Mouse (Mus musculus): ENCODE data around the gene Borcs6. TPM values are rescaled to one million over a fixed set of nuclear protein-coding genes. Genes with fewer than 3 reads are reported as not detected.

The Borcs6 gene
- polyA plus RNA-seq, 1 experiment from 2014 or later, result 9.2 TPM

DNA sequence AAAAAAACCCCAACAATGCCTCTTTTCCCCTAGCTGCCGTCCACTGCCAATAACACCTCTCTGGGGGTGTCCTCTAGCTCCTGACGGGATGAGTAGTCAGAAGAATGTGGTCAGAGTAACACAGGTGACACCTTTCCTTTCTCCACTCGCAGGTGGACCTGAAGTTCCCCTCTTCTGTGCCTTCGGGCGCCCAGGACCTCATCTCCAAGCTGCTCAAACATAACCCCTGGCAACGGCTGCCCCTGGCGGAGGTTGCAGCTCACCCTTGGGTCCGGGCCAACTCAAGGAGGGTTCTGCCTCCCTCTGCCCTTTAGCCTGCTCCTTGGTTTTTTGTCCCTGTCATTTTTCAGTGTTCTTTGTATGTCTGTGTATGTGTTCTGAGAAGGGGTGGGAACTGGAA lies 8.8 kb upstream of the Borcs6 start:
- ATAC-seq (ENCODE audit: insufficient number of reproducible peaks, insufficient read depth, low FRiP score, low TSS enrichment, low read depth), result no peak
- H3K4me1 ChIP-seq (replicated peaks), result peaks cover 25% of the 10 kb centered on the region
- H3K27me3 ChIP-seq, result no peaks in the 10 kb centered on the region
- no peaks in the 10 kb centered on the region for H3K9me3 ChIP-seq
- H3K4me2 ChIP-seq, result no peak overlapping the region
- H3K4me3 ChIP-seq (replicated peaks), result no peak overlapping the region
- H3K27ac ChIP-seq, result no peak overlapping the region
- 95% methylated on average over 8 of the region's 8 CpGs for WGBS
- no peak overlapping the region for H3K9ac ChIP-seq (replicated peaks)
- H3K36me3 ChIP-seq, result peaks cover 56% of the 10 kb centered on the region

DNA sequence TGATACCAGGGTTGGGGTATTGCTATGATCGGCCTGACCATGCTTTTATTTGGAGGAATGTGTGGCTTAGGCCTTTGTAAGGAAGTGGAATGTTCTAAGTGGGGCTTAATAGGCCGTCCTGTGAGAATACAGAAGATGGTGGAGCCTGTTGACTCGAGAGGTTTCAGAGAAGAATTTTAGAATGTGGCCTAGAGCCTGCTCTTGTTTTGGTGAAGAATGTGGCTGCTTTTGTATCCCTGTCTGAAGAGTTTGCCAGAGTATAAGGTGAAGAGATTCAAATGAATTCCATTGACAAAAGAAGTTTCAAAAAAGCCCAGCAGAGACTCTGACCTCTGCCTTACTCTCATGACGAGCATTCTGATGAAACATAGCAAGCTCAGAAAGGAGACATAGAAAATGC lies 7.7 kb upstream of the Borcs6 start:
- Histone ChIP-seq H3K4me1 (replicated peaks) (peaks cover 19% of the 10 kb centered on the region), H3K4me3 (replicated peaks) (no peak overlapping the region), H3K36me3 (peaks cover 56% of the 10 kb centered on the region), H3K4me2 (no peak overlapping the region), H3K27ac (no peak overlapping the region), H3K9ac (replicated peaks) (no peak overlapping the region), H3K27me3 (no peaks in the 10 kb centered on the region), H3K9me3 (no peaks in the 10 kb centered on the region)
- no peak for ATAC-seq (ENCODE audit: insufficient number of reproducible peaks, insufficient read depth, low FRiP score, low TSS enrichment, low read depth)
- 94% methylated on average over 4 of the region's 4 CpGs for WGBS

DNA sequence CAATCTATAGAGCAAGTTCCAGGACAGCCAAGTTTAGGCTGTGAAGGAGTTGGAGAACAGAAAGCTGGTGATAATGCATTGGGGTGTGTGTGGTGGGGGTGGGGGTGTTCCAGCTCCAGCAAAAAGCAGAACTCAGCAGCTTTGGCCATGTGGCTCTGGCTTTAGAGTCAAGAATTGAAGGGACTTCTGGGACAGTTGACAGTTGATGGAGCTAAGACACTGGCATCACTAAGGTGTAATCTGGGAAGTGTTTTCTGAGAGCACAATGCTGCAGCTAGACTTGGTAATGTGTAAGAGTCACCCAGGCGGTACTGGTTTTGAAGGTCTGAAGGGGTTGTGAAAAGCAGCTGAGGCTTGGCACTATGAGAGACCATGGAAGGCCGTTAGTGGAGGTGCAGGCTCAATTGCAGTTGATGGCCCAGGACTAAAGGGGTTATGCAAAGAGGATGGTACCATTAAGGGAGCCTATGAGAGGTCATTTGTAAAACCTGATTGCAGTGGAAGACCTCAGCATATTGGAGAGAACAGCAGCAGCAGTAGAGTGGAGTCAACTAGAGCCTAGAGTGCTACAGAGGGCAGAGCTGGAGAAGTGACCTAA lies 6.6 kb upstream of the Borcs6 start:
- Histone ChIP-seq H3K36me3 (peaks cover 50% of the 10 kb centered on the region), H3K9ac (replicated peaks) (no peak overlapping the region), H3K9me3 (no peaks in the 10 kb centered on the region), H3K4me2 (no peak overlapping the region), H3K27ac (no peak overlapping the region), H3K27me3 (no peaks in the 10 kb centered on the region), H3K4me1 (replicated peaks) (peaks cover 9% of the 10 kb centered on the region; the same call in 1 of the 2 replicates), H3K4me3 (replicated peaks) (no peak overlapping the region)
- WGBS, result 72% methylated on average over 2 of the region's 2 CpGs
- no peak for ATAC-seq (ENCODE audit: insufficient number of reproducible peaks, insufficient read depth, low FRiP score, low TSS enrichment, low read depth)

DNA sequence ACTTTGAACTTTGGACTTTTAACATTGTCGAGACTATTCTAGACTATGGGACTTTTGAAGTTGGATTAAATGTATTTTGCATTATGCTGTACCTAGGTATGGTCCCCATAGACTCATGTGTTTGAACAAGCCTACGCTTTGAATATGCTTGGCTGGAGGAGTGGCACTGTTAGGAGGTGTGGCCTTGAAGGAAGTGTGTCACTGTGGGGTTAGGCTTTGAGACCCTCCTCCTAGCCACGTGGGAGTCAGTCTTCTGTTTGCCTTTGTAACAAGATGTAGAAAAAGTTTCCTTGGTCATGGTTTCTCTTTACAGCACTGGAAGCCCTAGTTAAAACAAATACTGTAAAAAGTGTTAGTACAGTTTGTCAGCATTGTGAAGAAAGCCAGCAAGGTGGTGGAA lies 5.7 kb upstream of the Borcs6 start:
- Histone ChIP-seq H3K4me1 (replicated peaks) (peaks cover 7% of the 10 kb centered on the region), H3K27ac (no peak overlapping the region), H3K27me3 (no peaks in the 10 kb centered on the region), H3K9me3 (no peaks in the 10 kb centered on the region), H3K4me3 (replicated peaks) (no peak overlapping the region), H3K36me3 (peaks cover 41% of the 10 kb centered on the region), H3K4me2 (no peak overlapping the region), H3K9ac (replicated peaks) (no peak overlapping the region)
- no peak for ATAC-seq (ENCODE audit: insufficient number of reproducible peaks, insufficient read depth, low FRiP score, low TSS enrichment, low read depth)
- 76% methylated on average over 3 of the region's 3 CpGs for WGBS

DNA sequence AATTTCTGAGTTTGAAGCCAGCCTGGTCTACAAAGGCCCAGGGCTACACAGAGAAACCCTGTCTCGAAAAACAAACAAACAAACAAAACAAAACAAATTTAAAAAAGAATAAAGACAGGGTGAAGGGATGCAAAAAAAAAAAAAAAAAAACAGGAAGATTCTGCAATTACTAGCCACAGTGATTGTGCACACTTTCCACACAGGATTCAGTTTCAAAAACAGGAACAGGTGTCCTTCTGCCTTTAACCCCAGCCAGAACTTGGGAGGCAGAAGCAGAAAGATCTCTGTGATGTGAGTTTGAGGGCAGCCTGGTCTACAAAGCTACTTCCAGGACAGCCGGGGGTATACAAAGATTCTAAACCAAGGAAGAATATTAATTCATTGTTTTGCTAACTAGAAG lies 1.3 kb upstream of the Borcs6 start:
- peak overlapping the region; percentile 95 for H3K4me2 ChIP-seq
- no peaks in the 10 kb centered on the region for H3K9me3 ChIP-seq
- peaks cover 6% of the 10 kb centered on the region; the same call in 1 of the 2 replicates for H3K36me3 ChIP-seq
- 76% methylated on average over 2 of the region's 2 CpGs for WGBS
- ATAC-seq (ENCODE audit: insufficient number of reproducible peaks, insufficient read depth, low FRiP score, low TSS enrichment, low read depth), result no peak
- H3K4me1 ChIP-seq (replicated peaks), result peaks cover 23% of the 10 kb centered on the region
- H3K27me3 ChIP-seq, result peaks cover 7% of the 10 kb centered on the region; the same call in 1 of the 2 replicates
- no peak overlapping the region; the same call in 1 of the 2 replicates for H3K27ac ChIP-seq
- H3K9ac ChIP-seq (replicated peaks), result peak overlapping the region; percentile 62; the same call in 1 of the 2 replicates
- H3K4me3 ChIP-seq (replicated peaks), result peak overlapping the region; percentile 90

DNA sequence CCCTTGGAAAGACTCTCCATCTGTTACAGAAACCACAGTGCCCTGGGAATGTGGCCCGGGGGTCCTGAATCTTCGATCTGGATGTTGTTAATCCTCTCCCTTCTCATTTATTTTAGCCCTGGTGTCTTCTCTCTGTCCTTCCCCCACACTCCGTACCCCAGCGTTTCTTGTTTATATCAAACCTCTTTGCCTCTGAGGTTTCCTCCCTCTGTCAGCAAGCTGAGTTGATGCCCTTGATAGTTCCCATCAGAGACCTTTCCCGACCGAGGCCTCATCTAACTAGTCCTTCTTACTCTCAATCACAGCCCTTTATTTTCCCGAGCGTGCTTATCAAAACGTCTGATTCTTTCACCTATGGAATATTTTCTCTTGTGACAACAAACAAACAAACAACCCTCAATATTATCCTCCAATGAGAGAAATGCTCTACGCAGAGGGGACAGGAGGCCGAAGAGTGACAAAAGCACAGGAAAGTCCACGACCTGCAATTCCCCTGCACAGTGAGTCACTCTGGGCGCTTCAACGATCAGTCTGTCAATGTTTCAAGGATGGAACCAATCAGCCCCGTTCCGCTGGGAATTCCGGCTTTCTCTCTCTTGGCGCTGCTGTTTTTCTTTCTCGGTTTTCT lies 674 bp upstream of the Borcs6 start:
- peaks cover 23% of the 10 kb centered on the region for H3K4me1 ChIP-seq (replicated peaks)
- peak overlapping the region; percentile 95 for H3K4me2 ChIP-seq
- ATAC-seq (ENCODE audit: insufficient number of reproducible peaks, insufficient read depth, low FRiP score, low TSS enrichment, low read depth), result no peak; the same call in 1 of the 2 replicates
- H3K27me3 ChIP-seq, result peaks cover 7% of the 10 kb centered on the region; the same call in 1 of the 2 replicates
- peak overlapping the region; percentile 62 for H3K9ac ChIP-seq (replicated peaks)
- H3K36me3 ChIP-seq, result peaks cover 6% of the 10 kb centered on the region; the same call in 1 of the 2 replicates
- peak overlapping the region; percentile 81 for H3K27ac ChIP-seq
- peak overlapping the region; percentile 90 for H3K4me3 ChIP-seq (replicated peaks)
- 3% methylated on average over 19 of the region's 19 CpGs for WGBS
- H3K9me3 ChIP-seq, result no peaks in the 10 kb centered on the region

DNA sequence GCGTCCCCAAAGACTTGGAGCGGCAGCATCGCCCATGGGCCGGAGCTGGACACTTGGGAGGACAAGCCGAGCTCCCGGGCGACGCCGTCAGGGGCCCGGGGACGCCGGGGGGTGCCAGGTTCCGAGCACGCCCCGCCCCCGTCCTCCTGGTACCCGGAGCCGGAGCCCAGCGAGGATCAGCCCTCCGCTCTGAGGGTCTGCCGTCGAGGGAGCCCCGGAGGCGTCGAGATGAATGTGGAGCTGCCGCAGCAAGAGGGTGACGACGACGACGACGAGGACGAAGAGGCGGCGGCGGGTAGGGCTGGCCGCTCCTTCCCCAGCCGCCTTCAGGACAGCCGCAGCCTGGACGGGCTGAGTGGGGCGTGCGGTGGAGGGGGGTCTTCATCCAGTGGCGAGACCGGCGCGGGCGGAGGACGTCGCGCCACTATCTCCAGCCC lies 476 bp downstream of the Borcs6 start:
- whole genome bisulfite sequencing, result under 1% methylated on average over 45 of the region's 49 CpGs

DNA sequence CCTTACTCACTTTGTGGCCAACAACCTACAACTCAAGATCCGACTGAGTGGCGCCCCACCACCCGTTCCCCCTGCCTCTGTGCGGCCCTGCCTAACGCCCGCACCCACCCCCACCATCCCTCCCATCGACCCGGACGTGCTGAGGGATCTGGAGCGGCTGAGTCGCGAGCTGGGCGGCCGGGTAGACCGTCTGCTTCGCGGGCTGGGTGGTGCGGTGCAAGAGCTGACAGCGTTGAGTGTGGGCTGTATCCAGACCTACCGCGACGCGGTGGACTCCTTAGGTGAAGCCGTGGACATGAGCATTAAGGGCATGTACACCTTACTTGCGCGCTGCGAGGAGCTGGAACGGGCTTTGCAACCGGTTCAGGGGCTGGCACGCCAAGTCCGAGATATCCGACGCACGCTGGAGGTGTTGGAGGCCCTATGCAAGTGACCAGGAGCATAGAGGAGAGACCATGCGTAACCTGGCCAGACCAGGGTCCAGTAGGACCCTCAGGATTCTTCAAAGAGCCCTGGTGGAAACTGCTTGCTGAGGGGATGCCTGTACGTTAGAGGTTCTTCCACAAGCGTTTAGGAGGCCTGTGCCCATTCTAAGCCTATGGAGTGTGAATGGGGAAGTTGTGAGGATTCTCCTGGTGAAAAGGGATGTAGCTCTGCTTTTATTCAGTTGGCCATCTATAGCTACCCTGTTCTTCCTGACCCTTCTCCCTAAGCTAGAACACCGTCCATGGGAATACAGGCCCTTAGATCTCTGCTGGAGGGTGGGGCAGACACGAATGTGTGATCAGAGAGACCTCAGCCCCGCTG lies 1.1 kb downstream of the Borcs6 start:
- no peaks in the 10 kb centered on the region for H3K36me3 ChIP-seq
- H3K27ac ChIP-seq, result peak overlapping the region; percentile 83
- WGBS, result under 1% methylated on average over 40 of the region's 40 CpGs
- H3K9me3 ChIP-seq, result no peaks in the 10 kb centered on the region
- ATAC-seq (ENCODE audit: insufficient number of reproducible peaks, insufficient read depth, low FRiP score, low TSS enrichment, low read depth), result no peak
- peaks cover 7% of the 10 kb centered on the region; the same call in 1 of the 2 replicates for H3K27me3 ChIP-seq
- H3K4me3 ChIP-seq (replicated peaks), result peak overlapping the region; percentile 90
- H3K4me1 ChIP-seq (replicated peaks), result peaks cover 23% of the 10 kb centered on the region
- peak overlapping the region; percentile 95 for H3K4me2 ChIP-seq
- peak overlapping the region; percentile 77 for H3K9ac ChIP-seq (replicated peaks)

More for the DNA sequence above, 476 bp downstream of the Borcs6 start:
- Histone ChIP-seq H3K36me3 (no peaks in the 10 kb centered on the region), H3K9me3 (no peaks in the 10 kb centered on the region), H3K4me1 (replicated peaks) (peaks cover 23% of the 10 kb centered on the region), H3K4me3 (replicated peaks) (peak overlapping the region; percentile 90), H3K27me3 (peaks cover 7% of the 10 kb centered on the region; the same call in 1 of the 2 replicates), H3K4me2 (peak overlapping the region; percentile 95), H3K9ac (replicated peaks) (peak overlapping the region; percentile 77), H3K27ac (peak overlapping the region; percentile 83)
- ATAC-seq (ENCODE audit: insufficient number of reproducible peaks, insufficient read depth, low FRiP score, low TSS enrichment, low read depth), result peak; percentile 8; the same call in 1 of the 2 replicates

DNA sequence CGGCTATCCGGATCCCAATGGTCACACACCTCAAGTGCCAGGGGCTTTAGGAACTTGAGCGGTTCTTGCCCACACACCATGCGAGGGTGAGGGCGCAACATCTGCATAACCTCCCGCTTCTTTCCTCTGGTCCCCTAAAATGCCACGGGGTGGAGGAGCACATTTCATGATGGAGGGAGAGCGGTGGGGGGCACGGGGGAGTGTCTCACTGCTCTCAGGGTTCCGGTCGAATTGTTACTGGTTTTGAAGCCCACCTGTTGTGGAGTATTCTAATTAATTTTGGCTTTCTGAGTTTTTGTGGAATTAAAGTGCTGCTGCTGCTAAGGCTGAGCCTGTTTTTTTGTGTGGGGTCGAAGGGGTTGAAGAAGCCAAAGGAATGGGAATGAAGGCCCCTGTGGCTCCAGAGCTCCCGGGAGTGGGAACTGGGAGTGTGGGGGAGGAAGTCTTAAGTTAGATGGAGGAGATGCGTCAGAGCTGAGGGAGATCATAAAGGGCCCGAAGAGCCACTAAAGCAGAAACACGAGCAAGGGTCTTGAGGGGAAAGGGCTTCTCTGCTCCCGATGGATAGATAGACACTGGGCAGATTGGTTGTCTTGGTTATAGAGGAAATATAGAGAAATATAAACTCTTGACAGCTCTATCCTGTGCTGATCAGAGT lies 1.9 kb downstream of the Borcs6 start:
- no peak overlapping the region for H3K27ac ChIP-seq

DNA sequence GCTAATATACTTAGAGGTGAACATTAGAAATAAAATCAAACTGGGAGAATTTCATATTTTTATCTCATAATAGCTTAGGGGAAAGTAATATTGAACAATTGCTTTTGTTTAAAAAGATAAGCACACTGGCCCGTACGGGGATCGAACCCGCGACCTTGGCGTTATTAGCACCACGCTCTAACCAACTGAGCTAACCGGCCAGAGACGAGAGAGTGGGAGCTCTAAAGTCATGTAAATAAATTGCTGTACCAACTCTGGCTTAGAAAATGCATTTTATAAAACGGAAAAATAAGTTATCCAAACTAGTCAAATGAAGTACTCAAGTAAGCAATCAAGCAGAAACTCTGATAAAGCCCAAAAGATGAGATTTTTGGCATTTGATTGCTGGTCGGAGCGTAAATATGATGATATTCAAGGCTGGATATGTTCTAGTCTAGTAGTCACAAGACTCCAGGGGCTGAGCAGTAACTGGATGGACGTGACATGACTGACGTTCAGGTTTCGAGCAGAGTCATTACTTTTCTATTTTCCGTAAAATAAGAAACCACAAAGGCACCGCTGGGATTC lies 2.8 kb downstream of the Borcs6 start:
- no peak for ATAC-seq (ENCODE audit: insufficient number of reproducible peaks, insufficient read depth, low FRiP score, low TSS enrichment, low read depth)
- Histone ChIP-seq H3K4me3 (replicated peaks) (peak overlapping the region; percentile 70), H3K4me2 (peak overlapping the region; percentile 95), H3K27me3 (peaks cover 11% of the 10 kb centered on the region), H3K4me1 (replicated peaks) (peaks cover 32% of the 10 kb centered on the region), H3K27ac (0 out of 2 replicates have a peak overlapping the region, but pooled peaks have one; percentile 25), H3K36me3 (no peaks in the 10 kb centered on the region), H3K9ac (replicated peaks) (no peak overlapping the region), H3K9me3 (no peaks in the 10 kb centered on the region)
- WGBS, result 1% methylated on average over 17 of the region's 17 CpGs

More for the DNA sequence above, 1.9 kb downstream of the Borcs6 start:
- no peak for ATAC-seq (ENCODE audit: insufficient number of reproducible peaks, insufficient read depth, low FRiP score, low TSS enrichment, low read depth)
- Histone ChIP-seq H3K27me3 (peaks cover 11% of the 10 kb centered on the region), H3K9me3 (no peaks in the 10 kb centered on the region), H3K4me2 (peak overlapping the region; percentile 95), H3K4me3 (replicated peaks) (peak overlapping the region; percentile 90), H3K36me3 (no peaks in the 10 kb centered on the region), H3K4me1 (replicated peaks) (peaks cover 29% of the 10 kb centered on the region), H3K9ac (replicated peaks) (peak overlapping the region; percentile 77)
- 8% methylated on average over 17 of the region's 17 CpGs for WGBS
